Mouse (Mus musculus) c-Kit-positive CD71-negative TER-119-negative erythroid progenitor cells, embryonic 14.5 days (primary cell): ENCODE measurements at regions not wholly inside any gene's neighbourhood (a gene's known extent, or its start where the extent isn't known, plus 50 kb on each side); places are given as distances from the start of the nearest gene placed in this dataset.

Experiments
- DNase-seq: peaks from one replicate; pipeline ENCODE4 v3.0.0-alpha.2; 2013; ENCODE audit warnings: low read depth

DNA sequence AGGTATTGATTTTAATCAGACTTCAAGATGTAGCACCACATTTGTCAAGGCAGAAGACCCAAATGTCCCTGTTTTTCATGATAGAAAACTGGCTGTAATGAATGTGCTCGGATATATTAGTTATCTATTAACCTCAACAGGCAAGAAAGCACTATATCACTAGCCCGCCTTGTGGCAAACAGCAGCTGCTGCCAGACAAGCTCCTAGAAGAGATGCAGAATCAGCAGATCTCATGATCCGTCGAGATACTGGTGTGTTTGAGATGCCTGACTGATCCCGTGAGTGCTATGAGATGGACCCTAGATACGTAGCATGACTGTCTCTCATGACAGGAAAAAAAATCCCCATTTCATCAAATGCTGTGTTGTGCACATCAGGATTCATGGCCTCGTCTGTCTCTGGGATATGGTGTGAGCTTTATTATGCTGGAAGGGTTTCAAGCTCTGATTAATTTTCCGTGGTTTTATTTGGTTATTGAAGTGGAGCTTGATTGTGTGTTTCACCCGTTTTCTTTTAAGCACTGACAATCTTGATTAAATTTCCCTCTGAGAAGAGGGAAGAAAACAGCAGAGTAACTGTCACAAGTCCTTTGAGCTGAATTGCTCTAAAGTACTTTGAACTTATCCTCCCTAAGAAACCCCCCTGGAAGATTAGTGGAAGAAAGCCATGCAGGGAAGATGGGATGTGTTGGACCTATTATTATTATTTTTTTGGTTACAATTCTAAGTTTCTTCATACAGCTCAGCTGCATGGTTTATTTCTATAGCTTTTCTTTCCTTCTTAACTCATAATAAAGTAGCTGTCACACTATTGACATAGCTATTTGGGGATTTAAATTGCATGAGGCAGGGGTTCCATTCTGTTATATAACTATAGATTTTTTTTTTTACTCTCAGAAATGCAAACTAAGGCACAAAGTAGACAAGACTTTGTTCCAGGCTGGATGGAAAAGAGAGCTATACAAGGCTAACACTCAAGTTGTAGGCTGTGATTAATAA lies 287.4 kb upstream of the Frg1 start:
- no peak for DNase-seq
